Mouse (Mus musculus) lung, adult 2 months (tissue): ENCODE data around the gene Nt5c.

Experiments used
- CTCF ChIP-seq: fragments of 200-500 bp; IDR thresholded peaks from 2 replicates; pipeline ENCODE4 v1.5.1; 2011; ENCODE audit warnings: mild to moderate bottlenecking, low read length, control low read depth; ENCODE audit not compliant: insufficient read depth
- POLR2A ChIP-seq: fragments of 200-500 bp; IDR thresholded peaks from 2 replicates; pipeline ENCODE4 v1.6.1; 2011; ENCODE audit warnings: low read depth, mild to moderate bottlenecking, control low read depth, low read length, borderline replicate concordance; ENCODE audit errors: extremely low read depth

DNA sequence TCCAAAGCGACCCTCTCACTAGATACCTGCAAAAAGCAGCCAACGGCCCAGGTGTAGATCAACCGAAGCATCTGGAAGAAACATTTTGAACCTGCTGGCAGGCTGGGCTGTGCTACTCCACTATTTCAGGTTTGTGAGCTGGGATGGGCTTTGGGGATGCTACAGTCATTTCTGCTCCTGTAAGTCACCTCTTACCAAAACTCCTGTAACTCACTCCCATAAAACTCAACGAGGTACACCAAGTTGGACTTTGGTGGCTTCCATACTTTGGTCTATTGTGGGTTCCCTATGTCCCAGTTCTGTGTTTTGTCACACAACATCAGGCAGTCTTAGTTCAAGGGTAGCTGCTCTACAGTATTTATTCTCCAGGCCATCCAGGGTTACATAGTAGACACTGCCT, 29.4 kb upstream of the Nt5c start:
- TF ChIP-seq CTCF (no peak), POLR2A (no peak)
